Mouse (Mus musculus): ENCODE data around the gene Rpl38. TPM values are rescaled to one million over a fixed set of nuclear protein-coding genes. Genes with fewer than 3 reads are reported as not detected.
A peak's percentile ranks its signal among the peaks of the same experiment; 100 is the strongest.
"Not testable (repeated sequence)": the region's sequence is repeated elsewhere in the genome, so short reads cannot be mapped to it uniquely, and the experiment has no call there.

The Rpl38 gene
- polyA plus RNA-seq, 1 experiment from 2014 or later: 977 TPM

- no peak overlapping the region for H3K4me2 ChIP-seq
- DNase-seq (ENCODE audit: low spot score, missing footprints) (no peak), ATAC-seq (ENCODE audit: low FRiP score) (no peak)
- H3K4me3 ChIP-seq (ENCODE audit: low read depth, low read length): no peak overlapping the region
- H3K9ac ChIP-seq (ENCODE audit: low read length): no peak overlapping the region
- H3K4me1 ChIP-seq (ENCODE audit: control insufficient read depth, insufficient read depth, low read length): peaks cover 24% of the 10 kb centered on the region
- H3K9me3 ChIP-seq (ENCODE audit: control insufficient read depth, low read length): no peaks in the 10 kb centered on the region
- peaks cover 22% of the 10 kb centered on the region for H3K36me3 ChIP-seq (ENCODE audit: control insufficient read depth, insufficient read depth, low read length)
- no peak overlapping the region for H3K27ac ChIP-seq (ENCODE audit: low read depth, low read length)
- WGBS: 75% methylated on average over 2 of the region's 2 CpGs
- peaks cover 2% of the 10 kb centered on the region; the same call in 1 of the 2 replicates for H3K27me3 ChIP-seq (ENCODE audit: control insufficient read depth, insufficient read depth, low read length)
These were observed 5.4 kb downstream of the Rpl38 start for GRCm38 (mm10) chr11:114673719-114674050.

GRCm38 (mm10) chr11:114674180-114674579 is 5.9 kb downstream of the Rpl38 start:
- Histone ChIP-seq H3K4me2 (no peak overlapping the region), H3K27ac (ENCODE audit: low read depth, low read length) (no peak overlapping the region), H3K27me3 (ENCODE audit: control insufficient read depth, insufficient read depth, low read length) (peaks cover 2% of the 10 kb centered on the region; the same call in 1 of the 2 replicates), H3K4me1 (ENCODE audit: control insufficient read depth, insufficient read depth, low read length) (peaks cover 23% of the 10 kb centered on the region), H3K4me3 (ENCODE audit: low read depth, low read length) (no peak overlapping the region), H3K9me3 (ENCODE audit: control insufficient read depth, low read length) (no peaks in the 10 kb centered on the region), H3K9ac (ENCODE audit: low read length) (no peak overlapping the region), H3K36me3 (ENCODE audit: control insufficient read depth, insufficient read depth, low read length) (peaks cover 22% of the 10 kb centered on the region)
- ATAC-seq (ENCODE audit: low FRiP score) (no peak), DNase-seq (ENCODE audit: low spot score, missing footprints) (no peak)
- 51% methylated on average over 8 of the region's 8 CpGs for WGBS

- WGBS: 88% methylated on average over 1 of the region's 3 CpGs
- H3K4me1 ChIP-seq (ENCODE audit: control insufficient read depth, insufficient read depth, low read length): peaks cover 17% of the 10 kb centered on the region
- DNase-seq (ENCODE audit: low spot score, missing footprints); H3K27ac ChIP-seq (ENCODE audit: low read depth, low read length); H3K9me3 ChIP-seq (ENCODE audit: control insufficient read depth, low read length); H3K9ac ChIP-seq (ENCODE audit: low read length); H3K27me3 ChIP-seq (ENCODE audit: control insufficient read depth, insufficient read depth, low read length): not testable (repeated sequence)
- peak overlapping the region; percentile 85 for H3K4me2 ChIP-seq
- H3K36me3 ChIP-seq (ENCODE audit: control insufficient read depth, insufficient read depth, low read length): peaks cover 22% of the 10 kb centered on the region
- peak; percentile 3; the same call in 1 of the 2 replicates for ATAC-seq (ENCODE audit: low FRiP score)
- peak overlapping the region; percentile 42; the same call in 1 of the 2 replicates for H3K4me3 ChIP-seq (ENCODE audit: low read depth, low read length)
These were observed 6.5 kb downstream of the Rpl38 start for GRCm38 (mm10) chr11:114674796-114675195.

GRCm38 (mm10) chr11:114675341-114675825 is 7.1 kb downstream of the Rpl38 start, which contains the start of gene Ttyh2:
TSS of gene Ttyh2 (plus strand) at chr11:114675431.
- Histone ChIP-seq H3K4me2 (peak within 1 kb of the TSS; percentile 85), H3K36me3 (ENCODE audit: control insufficient read depth, insufficient read depth, low read length) (peaks cover 22% of the 10 kb centered on the region), H3K9ac (ENCODE audit: low read length) (peak within 1 kb of the TSS; percentile 57), H3K27ac (ENCODE audit: low read depth, low read length) (no peak within 1 kb of the TSS), H3K9me3 (ENCODE audit: control insufficient read depth, low read length) (no peaks in the 10 kb centered on the region), H3K4me1 (ENCODE audit: control insufficient read depth, insufficient read depth, low read length) (peaks cover 11% of the 10 kb centered on the region), H3K4me3 (ENCODE audit: low read depth, low read length) (peak within 1 kb of the TSS; percentile 42), H3K27me3 (ENCODE audit: control insufficient read depth, insufficient read depth, low read length) (peaks cover 2% of the 10 kb centered on the region; the same call in 1 of the 2 replicates)
- DNase-seq (ENCODE audit: low spot score, missing footprints): peak; percentile 97
- ATAC-seq (ENCODE audit: low FRiP score): peak; percentile 92
- under 1% methylated on average over 32 of the region's 40 CpGs for WGBS

GRCm38 (mm10) chr11:114675826-114676401 is 7.6 kb downstream of the Rpl38 start:
- Histone ChIP-seq H3K36me3 (ENCODE audit: control insufficient read depth, insufficient read depth, low read length) (peaks cover 19% of the 10 kb centered on the region), H3K9ac (ENCODE audit: low read length) (peak overlapping the region; percentile 57), H3K27ac (ENCODE audit: low read depth, low read length) (no peak overlapping the region), H3K4me1 (ENCODE audit: control insufficient read depth, insufficient read depth, low read length) (peaks cover 11% of the 10 kb centered on the region), H3K4me3 (ENCODE audit: low read depth, low read length) (peak overlapping the region; percentile 42), H3K4me2 (peak overlapping the region; percentile 85), H3K27me3 (ENCODE audit: control insufficient read depth, insufficient read depth, low read length) (peaks cover 2% of the 10 kb centered on the region; the same call in 1 of the 2 replicates), H3K9me3 (ENCODE audit: control insufficient read depth, low read length) (no peaks in the 10 kb centered on the region)
- no peak; the same call in 1 of the 2 replicates for ATAC-seq (ENCODE audit: low FRiP score)
- 2% methylated on average over 27 of the region's 27 CpGs for WGBS
- DNase-seq (ENCODE audit: low spot score, missing footprints): no peak

DNA sequence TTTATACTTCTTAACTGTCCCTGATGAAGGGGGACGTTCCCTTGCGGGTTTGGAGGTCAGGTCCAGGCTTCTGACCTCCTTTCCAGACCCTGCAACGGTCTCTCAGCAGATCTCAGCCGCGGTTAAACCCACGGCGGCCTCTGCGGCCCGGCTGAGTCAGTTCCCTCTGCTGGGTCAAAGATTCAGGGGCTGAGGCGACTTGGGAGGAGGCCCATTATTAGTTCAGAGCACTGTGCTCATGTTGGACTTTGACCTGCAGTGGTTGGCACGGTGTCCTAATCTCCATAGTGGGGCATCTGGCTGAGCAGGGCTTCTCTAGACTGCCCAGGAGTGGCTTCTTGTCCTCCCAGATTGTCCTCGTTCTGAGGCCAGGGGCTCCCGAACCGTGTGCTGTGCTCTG is 8.1 kb downstream of the Rpl38 start:
- no peak for ATAC-seq (ENCODE audit: low FRiP score)
- peak; percentile 92 for DNase-seq (ENCODE audit: low spot score, missing footprints)
- Histone ChIP-seq H3K27ac (ENCODE audit: low read depth, low read length) (no peak overlapping the region), H3K27me3 (ENCODE audit: control insufficient read depth, insufficient read depth, low read length) (peaks cover 2% of the 10 kb centered on the region; the same call in 1 of the 2 replicates), H3K9me3 (ENCODE audit: control insufficient read depth, low read length) (no peaks in the 10 kb centered on the region), H3K4me3 (ENCODE audit: low read depth, low read length) (peak overlapping the region; percentile 42), H3K36me3 (ENCODE audit: control insufficient read depth, insufficient read depth, low read length) (peaks cover 14% of the 10 kb centered on the region; the same call in 1 of the 2 replicates), H3K4me1 (ENCODE audit: control insufficient read depth, insufficient read depth, low read length) (peaks cover 11% of the 10 kb centered on the region), H3K4me2 (peak overlapping the region; percentile 85), H3K9ac (ENCODE audit: low read length) (peak overlapping the region; percentile 57)
- WGBS: 7% methylated on average over 14 of the region's 14 CpGs

- DNase-seq (ENCODE audit: low spot score, missing footprints) (no peak), ATAC-seq (ENCODE audit: low FRiP score) (no peak)
- Histone ChIP-seq H3K36me3 (ENCODE audit: control insufficient read depth, insufficient read depth, low read length) (peaks cover 10% of the 10 kb centered on the region; the same call in 1 of the 2 replicates), H3K4me2 (no peak overlapping the region; the same call in 1 of the 2 replicates), H3K4me3 (ENCODE audit: low read depth, low read length) (no peak overlapping the region), H3K27ac (ENCODE audit: low read depth, low read length) (no peak overlapping the region), H3K9me3 (ENCODE audit: control insufficient read depth, low read length) (no peaks in the 10 kb centered on the region), H3K27me3 (ENCODE audit: control insufficient read depth, insufficient read depth, low read length) (peaks cover 2% of the 10 kb centered on the region; the same call in 1 of the 2 replicates), H3K9ac (ENCODE audit: low read length) (no peak overlapping the region), H3K4me1 (ENCODE audit: control insufficient read depth, insufficient read depth, low read length) (peaks cover 11% of the 10 kb centered on the region)
- 49% methylated on average over 9 of the region's 9 CpGs for WGBS
These were observed 8.7 kb downstream of the Rpl38 start for GRCm38 (mm10) chr11:114676896-114677530.

GRCm38 (mm10) chr11:114679582-114679981 is 11.3 kb downstream of the Rpl38 start:
- Histone ChIP-seq H3K4me1 (ENCODE audit: control insufficient read depth, insufficient read depth, low read length) (peaks cover 11% of the 10 kb centered on the region), H3K4me2 (no peak overlapping the region), H3K36me3 (ENCODE audit: control insufficient read depth, insufficient read depth, low read length) (no peaks in the 10 kb centered on the region), H3K27ac (ENCODE audit: low read depth, low read length) (no peak overlapping the region), H3K9me3 (ENCODE audit: control insufficient read depth, low read length) (no peaks in the 10 kb centered on the region), H3K4me3 (ENCODE audit: low read depth, low read length) (no peak overlapping the region), H3K27me3 (ENCODE audit: control insufficient read depth, insufficient read depth, low read length) (peaks cover 2% of the 10 kb centered on the region; the same call in 1 of the 2 replicates), H3K9ac (ENCODE audit: low read length) (no peak overlapping the region)
- no peak for DNase-seq (ENCODE audit: low spot score, missing footprints)
- ATAC-seq (ENCODE audit: low FRiP score): no peak
- 78% methylated on average over 8 of the region's 8 CpGs for WGBS

GRCm38 (mm10) chr11:114680291-114680690 is 12.0 kb downstream of the Rpl38 start:
- no peak overlapping the region for H3K9ac ChIP-seq (ENCODE audit: low read length)
- DNase-seq (ENCODE audit: low spot score, missing footprints) (no peak), ATAC-seq (ENCODE audit: low FRiP score) (no peak)
- no peak overlapping the region for H3K4me3 ChIP-seq (ENCODE audit: low read depth, low read length)
- no peak overlapping the region for H3K4me2 ChIP-seq
- peaks cover 15% of the 10 kb centered on the region for H3K4me1 ChIP-seq (ENCODE audit: control insufficient read depth, insufficient read depth, low read length)
- WGBS: 66% methylated on average over 10 of the region's 10 CpGs
- peaks cover 2% of the 10 kb centered on the region; the same call in 1 of the 2 replicates for H3K27me3 ChIP-seq (ENCODE audit: control insufficient read depth, insufficient read depth, low read length)
- no peaks in the 10 kb centered on the region for H3K9me3 ChIP-seq (ENCODE audit: control insufficient read depth, low read length)
- no peak overlapping the region for H3K27ac ChIP-seq (ENCODE audit: low read depth, low read length)
- H3K36me3 ChIP-seq (ENCODE audit: control insufficient read depth, insufficient read depth, low read length): no peaks in the 10 kb centered on the region

Data from midbrain, embryonic 11.5 days (tissue).